Mouse (Mus musculus) ovary, postnatal 36 days (tissue): ENCODE measurements around the gene Aldh8a1.

Source experiments
- DNase-seq: peaks from one replicate; pipeline ENCODE4 v3.0.0; 2022; ENCODE audit warnings: low spot score, mixed read lengths

The Aldh8a1 gene

DNA sequence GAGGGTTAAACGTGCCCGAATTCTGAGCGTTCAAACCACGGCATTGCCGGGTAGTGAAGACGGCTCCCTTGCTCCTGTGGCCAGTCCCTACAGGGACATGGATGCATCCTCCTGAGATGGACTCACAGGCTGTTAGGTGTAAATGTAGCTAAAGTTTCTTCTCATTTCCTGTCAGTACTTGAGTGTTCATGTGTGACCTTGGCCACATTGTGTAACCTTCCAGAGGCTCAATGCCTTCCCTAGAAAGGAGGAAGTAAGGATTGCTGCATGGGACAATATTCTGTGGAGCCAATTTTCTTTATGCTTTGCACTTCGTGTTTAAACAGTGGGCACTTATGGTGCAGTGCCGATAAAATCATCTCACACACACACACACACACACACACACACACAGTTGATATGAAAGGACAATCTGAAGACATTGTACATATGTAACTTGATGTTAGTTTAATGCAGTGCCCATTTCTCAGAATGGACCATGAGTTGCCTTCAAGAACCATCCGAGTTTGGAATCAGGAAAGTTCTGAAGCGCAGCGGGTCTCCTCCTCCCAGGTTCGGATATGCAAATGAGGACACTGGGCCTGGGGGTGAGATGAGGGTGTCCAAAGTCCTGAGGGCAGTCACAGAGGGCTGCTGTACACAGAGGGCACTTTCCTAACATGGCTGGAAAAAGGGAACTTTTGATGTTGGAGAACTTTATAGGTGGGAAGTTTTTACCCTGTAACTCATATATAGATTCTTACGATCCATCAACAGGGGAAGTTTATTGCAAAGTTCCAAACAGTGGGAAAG lies at the start of gene Aldh8a1:
Aldh8a1 (plus strand) TSS at position 610 of the 792 bp plus-strand sequence.
- DNase-seq = no peak

GRCm38 (mm10) chr10:21327605-21328135 lies 49.4 kb upstream of the Aldh8a1 start:
- DNase-seq = no peak

- DNase-seq = no peak
These were observed 42.6 kb upstream of the Aldh8a1 start for GRCm38 (mm10) chr10:21334349-21335105.

DNA sequence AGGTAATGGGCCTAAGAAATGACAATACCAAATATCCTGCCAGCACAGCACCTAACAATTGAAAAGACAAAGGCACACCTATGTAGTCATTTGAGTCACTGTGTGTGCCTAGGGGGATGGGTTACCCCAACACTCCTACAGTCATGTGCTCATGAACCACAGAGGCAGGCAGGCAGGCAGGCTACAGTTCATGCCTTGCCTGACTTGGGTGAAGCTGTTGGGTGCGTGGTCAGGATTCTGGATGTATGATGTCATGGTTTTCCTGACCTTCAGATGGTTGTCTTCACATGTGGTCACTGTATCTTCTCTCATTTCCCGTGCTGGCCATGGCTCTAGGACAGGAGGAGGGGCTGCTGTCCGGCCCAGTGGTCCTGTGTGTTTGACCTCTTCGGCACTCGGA lies 41.6 kb upstream of the Aldh8a1 start:
- no peak for DNase-seq

DNA sequence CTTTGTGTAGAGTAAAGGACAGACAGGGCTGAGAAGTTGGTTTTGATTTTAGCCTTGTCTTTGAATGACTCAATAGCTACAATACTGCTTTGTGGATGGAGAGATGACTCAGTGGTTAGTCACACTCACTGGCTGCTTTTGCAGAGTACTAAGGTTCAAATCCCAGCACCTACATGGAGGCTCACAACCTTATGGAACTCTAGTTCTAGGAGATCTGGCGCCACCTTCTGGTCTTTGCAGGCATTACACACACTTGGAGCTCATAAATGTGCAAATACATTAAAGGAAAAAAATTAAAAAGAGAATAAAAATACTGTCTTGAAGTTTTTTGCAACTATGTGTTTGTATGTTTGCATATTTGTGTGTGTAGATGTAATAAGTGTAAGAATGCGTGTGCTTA lies 39.9 kb upstream of the Aldh8a1 start:
- DNase-seq = no peak

DNA sequence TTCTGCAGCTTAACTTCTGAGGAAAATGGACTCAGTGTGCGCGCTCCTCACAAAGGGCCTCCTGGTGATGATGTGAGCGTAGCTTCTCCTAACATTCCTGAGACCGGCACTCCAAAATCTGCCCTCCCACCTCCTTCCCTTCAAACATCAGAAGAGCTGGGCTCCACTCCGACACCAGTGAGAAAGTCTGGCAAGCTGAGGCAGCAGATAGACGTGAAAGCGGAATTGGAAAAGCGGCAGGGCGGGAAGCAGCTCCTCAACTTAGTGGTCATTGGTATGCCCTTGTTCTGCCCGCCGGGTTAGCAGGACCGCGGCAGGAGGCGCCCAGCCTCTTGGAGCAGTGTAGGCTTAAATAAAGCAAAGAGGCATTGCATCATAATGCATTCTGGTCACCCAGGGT lies 35.4 kb upstream of the Aldh8a1 start:
- no peak for DNase-seq

GRCm38 (mm10) chr10:21342331-21343005 lies 34.6 kb upstream of the Aldh8a1 start:
- DNase-seq = no peak

DNA sequence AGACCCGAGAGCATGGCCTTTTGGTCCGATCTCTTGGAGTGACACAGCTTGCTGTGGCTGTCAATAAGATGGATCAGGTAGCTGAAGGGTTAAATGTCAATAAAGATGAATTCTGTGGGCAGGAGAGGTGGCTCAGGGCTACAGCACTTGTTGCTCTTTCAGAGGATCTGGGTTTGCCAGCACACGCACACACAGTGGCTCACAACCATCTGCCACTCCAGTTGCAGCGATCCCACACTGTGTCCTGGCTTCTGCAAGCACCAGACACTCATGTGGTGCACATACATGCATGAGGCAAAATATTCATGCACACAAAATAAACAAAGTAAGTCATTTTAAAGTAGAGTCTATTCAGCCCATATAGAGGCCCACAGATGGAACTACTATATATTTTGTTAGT lies 29.8 kb upstream of the Aldh8a1 start:
- DNase-seq = no peak

DNA sequence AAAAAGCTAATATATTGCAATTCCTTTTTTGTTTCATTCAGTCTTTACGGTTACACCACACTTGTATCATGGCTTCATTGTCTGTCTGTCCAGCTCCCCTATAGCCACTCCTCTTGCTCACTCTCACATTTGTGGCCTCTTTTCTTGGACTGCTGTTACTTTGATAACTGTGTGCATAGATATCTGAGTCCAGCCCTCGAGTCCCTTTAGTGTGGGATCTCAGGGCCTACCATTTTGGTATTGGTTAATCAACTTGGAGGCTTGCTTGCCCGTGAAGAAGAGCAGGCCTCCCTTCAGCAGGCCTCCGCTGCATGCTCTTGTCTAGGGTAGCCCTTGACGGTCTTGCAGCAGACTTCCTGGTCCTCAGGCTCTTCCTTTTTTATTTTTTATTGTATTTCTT lies 27.6 kb upstream of the Aldh8a1 start:
- no peak for DNase-seq

DNA sequence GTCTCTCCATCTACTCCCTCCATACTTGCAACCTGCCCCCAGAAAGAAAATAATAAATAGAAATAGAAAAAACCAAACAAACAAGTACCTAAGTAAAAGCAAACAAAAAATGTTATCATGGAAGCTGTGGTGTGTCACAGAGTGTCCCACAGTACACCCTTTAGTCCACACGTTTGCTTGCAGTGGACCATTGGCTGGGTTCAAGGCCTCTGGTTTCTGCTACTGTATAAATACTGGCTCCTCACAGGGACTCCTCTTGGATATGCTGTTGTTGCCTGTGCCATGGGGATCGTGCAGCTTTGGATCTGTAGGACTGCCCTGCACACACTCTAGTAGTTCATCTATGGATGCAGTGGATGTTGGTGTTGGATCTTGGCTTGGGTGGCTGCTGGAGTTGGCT lies 27.1 kb upstream of the Aldh8a1 start:
- DNase-seq = no peak

DNA sequence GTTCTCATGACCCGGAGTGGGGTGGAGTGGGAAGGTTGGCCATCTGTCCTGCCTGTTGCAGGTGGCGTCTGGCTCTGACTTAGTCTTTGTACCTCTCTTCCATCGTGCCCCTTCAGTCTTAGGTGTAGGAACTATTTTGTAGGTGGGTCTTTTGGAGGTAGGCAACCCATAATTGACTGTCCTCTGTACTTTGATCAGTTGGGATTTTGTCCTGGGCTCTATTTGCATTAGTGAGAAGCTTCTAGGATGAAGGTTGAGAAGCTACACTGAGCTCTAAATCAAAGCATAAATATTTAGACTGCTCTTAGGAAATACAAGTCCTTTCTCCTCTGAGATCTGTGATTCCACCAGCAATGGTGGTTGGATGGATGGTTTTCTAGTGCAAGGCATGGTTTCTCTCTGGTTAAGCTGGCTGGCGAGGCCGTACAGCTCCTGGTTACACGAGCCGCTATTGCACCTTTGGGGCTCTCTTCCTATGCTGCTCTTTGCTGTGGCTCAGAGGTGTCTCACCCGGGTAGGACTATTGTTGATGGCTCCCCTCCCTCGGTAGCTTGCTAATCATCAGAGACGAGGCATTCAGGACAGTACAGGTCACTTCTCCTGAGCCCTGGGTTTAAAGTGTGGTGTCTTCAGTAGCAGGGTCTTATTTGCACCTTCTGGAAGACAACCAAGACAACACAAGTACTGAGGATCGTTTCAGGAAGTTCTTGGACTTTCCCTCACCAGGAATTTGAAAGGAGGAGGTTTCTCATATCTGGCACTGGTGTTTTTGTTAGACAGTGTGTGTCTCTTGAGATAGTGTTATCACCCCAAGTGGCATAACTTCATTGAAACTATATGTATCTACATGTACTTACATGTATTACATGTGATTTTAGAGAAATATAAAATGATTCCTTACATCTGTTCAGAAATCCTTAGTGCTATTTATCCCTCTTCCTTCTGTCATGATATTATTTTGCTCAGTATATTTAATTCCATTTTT lies 26.3 kb upstream of the Aldh8a1 start:
- no peak for DNase-seq

DNA sequence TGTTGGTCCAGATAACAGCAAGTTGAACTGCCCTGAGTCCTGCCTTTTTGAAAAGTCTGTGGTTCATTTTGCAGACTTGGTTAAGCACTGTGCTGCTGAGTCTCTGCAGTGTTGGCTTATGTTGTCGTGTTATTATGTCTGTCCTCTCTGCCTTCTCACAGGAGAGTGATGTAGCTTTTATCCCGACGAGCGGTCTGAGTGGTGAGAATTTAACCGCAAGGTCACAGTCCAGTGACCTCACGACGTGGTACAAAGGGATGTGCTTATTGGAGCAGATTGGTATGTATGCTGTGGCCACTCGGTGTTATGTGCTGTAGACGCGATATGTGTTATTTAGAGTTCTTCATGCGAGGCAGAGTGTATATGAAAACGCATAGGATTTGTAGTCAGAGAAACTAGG lies 25.3 kb upstream of the Aldh8a1 start:
- DNase-seq = no peak

DNA sequence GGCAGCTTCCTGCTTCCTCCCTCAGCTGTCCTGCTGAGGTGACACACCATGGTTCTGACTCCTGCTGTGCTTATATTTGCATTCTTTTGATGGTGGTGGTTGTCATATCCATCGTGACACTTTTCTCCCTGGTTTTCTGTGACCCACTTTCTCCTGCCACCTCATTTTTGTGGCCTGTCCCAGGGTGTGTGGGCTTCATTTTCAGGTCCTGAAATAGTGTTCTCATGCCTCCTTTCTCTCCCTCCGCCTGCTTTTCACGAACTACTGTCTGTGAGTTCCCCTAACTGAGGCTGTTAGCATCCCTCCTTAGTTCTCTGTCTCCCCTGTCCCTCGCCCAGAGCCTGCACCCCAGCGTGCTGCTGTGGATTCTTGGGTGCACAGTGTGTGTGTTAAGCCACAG lies 23.2 kb upstream of the Aldh8a1 start:
- DNase-seq = no peak

GRCm38 (mm10) chr10:21354506-21354905 lies 22.6 kb upstream of the Aldh8a1 start:
- no peak for DNase-seq

DNA sequence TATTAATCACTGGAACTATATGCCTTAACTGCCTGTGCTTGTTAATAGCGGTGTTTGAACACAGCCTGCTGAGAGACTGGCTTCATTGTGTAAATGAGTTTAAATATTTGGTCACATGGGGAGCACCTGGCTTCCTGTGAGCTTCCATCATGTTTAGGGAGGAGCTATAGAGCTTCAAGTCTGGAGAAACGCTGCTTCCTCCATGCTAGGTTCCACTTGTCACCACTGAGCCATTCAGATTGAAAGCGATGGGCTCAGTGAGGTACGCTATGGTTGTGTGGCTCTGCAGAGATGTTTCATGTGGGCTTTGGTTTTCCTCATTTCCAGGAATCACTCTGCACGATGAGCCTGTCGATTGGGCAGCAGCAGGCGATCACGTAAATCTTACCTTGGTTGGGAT lies 19.1 kb upstream of the Aldh8a1 start:
- no peak for DNase-seq

DNA sequence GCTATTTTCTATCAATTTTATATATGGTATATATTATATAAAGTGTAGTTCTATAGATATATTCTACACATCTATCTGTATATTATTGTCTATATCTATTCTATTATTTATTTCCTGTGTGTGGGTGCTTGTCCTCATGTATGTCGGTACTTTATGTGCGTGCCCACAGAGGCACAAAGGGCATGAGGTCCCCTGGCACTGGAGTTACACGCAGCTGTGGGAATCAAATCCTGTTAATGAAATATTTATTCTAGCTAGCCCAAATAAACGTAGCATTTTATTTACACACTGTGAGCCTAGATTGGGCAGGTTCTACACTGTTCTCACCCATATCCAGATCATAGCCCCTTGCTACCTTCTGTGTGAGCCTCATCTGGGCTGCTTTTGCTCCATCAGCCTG lies 18.0 kb upstream of the Aldh8a1 start:
- DNase-seq = no peak

DNA sequence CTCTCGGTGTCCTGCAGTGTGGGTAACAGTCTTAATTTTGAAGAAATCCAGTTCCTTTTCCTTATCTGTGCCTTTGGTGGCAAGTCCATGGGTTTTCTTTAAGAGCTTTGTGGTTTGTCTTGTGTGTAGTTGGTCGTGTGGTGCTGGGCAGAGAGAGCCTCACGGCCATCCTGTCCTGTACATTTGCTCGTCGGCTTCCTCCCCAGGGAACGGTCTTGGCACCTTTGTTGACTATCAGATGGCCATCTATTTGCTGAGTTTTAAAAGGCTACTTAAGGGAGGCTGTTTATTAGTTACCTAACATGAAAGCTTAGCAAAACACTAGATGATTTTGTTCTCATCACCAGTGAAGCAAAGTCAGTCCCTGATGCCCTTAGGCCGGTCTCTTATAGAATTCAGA lies 15.2 kb upstream of the Aldh8a1 start:
- no peak for DNase-seq

DNA sequence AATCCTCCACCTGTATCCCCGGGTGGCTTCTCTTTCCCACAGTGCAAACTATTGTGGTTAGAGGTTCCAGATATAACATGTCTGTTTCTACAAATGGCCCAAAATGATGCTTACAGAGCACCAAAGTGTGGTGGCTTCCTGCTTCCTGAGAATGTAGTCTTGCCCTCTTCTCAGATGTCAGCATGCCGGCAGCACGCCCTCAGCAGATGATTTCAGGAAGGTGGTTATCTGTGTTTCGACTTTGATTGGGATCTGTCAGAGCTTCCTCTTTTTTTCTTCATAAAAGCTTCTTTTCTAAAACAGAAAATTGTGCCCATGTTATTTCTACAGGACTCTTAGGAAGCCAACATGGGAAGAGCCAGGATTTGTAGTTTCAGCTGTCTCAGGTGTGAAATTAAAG lies 13.8 kb upstream of the Aldh8a1 start:
- no peak for DNase-seq

- DNase-seq = no peak
These were observed 12.1 kb upstream of the Aldh8a1 start for GRCm38 (mm10) chr10:21364946-21365345.

GRCm38 (mm10) chr10:21365897-21366296 lies 11.2 kb upstream of the Aldh8a1 start:
- DNase-seq = no peak

GRCm38 (mm10) chr10:21366471-21366870 lies 10.6 kb upstream of the Aldh8a1 start:
- DNase-seq = no peak

DNA sequence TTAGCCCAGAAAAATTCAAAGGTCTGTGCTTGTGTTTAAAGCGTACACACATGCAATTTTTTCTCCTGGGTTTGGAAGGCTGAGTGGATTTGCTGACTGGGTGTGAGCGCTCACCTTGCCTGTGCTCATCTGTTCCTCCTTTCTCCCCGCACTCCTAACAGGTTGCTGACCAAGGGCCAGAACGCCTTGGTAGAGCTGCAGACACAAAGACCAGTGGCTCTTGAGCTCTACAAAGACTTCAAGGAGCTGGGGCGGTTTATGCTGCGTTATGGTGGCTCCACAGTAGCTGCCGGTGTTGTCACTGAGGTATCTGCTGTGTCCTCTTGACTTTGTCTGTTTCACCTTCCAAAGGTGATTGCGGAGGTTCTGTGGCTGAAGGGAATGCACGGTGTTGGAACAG lies 9.6 kb upstream of the Aldh8a1 start:
- DNase-seq = no peak
